Mouse (Mus musculus) lung, postnatal 0 days (tissue): ENCODE data around the gene Stn1. TPM values are rescaled to one million over a fixed set of nuclear protein-coding genes. Genes with fewer than 3 reads are reported as not detected.

ENCODE experiments used
- ATAC-seq: fragments of 200-750 bp; cut with Nextera tagmentation; 2 replicates; pipeline ENCODE4 v1.8.0; 2017; ENCODE audit warnings: moderate library complexity
- DNase-seq: peaks from one replicate; pipeline ENCODE4 v3.0.0-alpha.2; 2016; ENCODE audit warnings: low spot score
- H3K27ac ChIP-seq: fragments of 300-500 bp; sonication (generic); 2 replicates; pipeline ENCODE4 v1.5.1; 2014; ENCODE audit warnings: antibody characterized with exemption, mild to moderate bottlenecking, low read length, mixed read lengths
- H3K27me3 ChIP-seq: fragments of 300-500 bp; sonication (generic); replicated peaks from 2 replicates; pipeline ENCODE4 v1.6.1; 2014; ENCODE audit warnings: low read length, mixed read lengths; ENCODE audit not compliant: insufficient read depth
- H3K36me3 ChIP-seq: fragments of 300-500 bp; sonication (generic); 2 replicates; pipeline ENCODE4 v1.6.1; 2014; ENCODE audit warnings: low read length, mixed read lengths; ENCODE audit not compliant: insufficient read depth
- H3K4me1 ChIP-seq: fragments of 300-500 bp; sonication (generic); 2 replicates; pipeline ENCODE4 v1.6.1; 2014; ENCODE audit warnings: antibody characterized with exemption, low read depth, low read length, mixed read lengths; ENCODE audit not compliant: insufficient read depth
- H3K4me2 ChIP-seq: fragments of 300-500 bp; sonication (generic); replicated peaks from 2 replicates; pipeline ENCODE4 v1.6.1; 2014; ENCODE audit warnings: low read depth, mild to moderate bottlenecking, low read length, moderate library complexity, mixed read lengths
- H3K4me3 ChIP-seq: fragments of 300-500 bp; sonication (generic); 2 replicates; pipeline ENCODE4 v1.5.1; 2014; ENCODE audit warnings: low read depth, low read length
- H3K9ac ChIP-seq: fragments of 300-500 bp; sonication (generic); replicated peaks from 2 replicates; pipeline ENCODE4 v1.6.1; 2014; ENCODE audit warnings: low read depth, mild to moderate bottlenecking
- H3K9me3 ChIP-seq: fragments of 300-500 bp; sonication (generic); 2 replicates; pipeline ENCODE4 v1.6.1; 2016; ENCODE audit warnings: low read length, mixed read lengths
- CTCF ChIP-seq: IDR thresholded peaks from 2 replicates; pipeline ENCODE4 v1.5.1; 2016; ENCODE audit warnings: antibody characterized with exemption, mild to moderate bottlenecking
- EP300 ChIP-seq: IDR thresholded peaks from 2 replicates; pipeline ENCODE4 v1.6.1; 2016; ENCODE audit warnings: antibody characterized with exemption, mild to moderate bottlenecking, control low read depth
- WGBS: fragments of 180-500 bp; shearing (Covaris S2); extraction: QIAGEN DNeasy Blood & Tissue Kit; methylation state at CpG from one replicate; pipeline ENCODE4 v1.1.7; 2014; 5-methylcytosine and 5-hydroxymethylcytosine counted together
- polyA plus RNA-seq: library from polyadenylated mRNA; unstranded; fragments of >200 nt; fragmentation: Nextera tagmentation; extraction: Ambion mirVana; gene quantifications from 2 replicates; pipeline ENCODE4 v1.2.1, GENCODE M21; 2015

Stn1 gene
- polyA plus RNA-seq, 1 experiment from 2014 or later, result 28.6 TPM

GRCm38 (mm10) chr19:47537879-47538278 is 572 bp upstream of the Stn1 start:
- peak overlapping the region; percentile 95 for H3K27ac ChIP-seq
- peak overlapping the region; percentile 48 for H3K4me3 ChIP-seq
- peak overlapping the region; percentile 35; the same call in 1 of the 2 replicates for H3K9ac ChIP-seq
- peak; percentile 91 for DNase-seq
- H3K9me3 ChIP-seq, result no peaks in the 10 kb centered on the region
- H3K36me3 ChIP-seq, result 0 out of 2 replicates have a peak, but pooled peaks cover 4% of the 10 kb centered on the region
- ATAC-seq, result peak; percentile 67
- 33% methylated on average over 6 of the region's 6 CpGs for WGBS
- H3K27me3 ChIP-seq, result no peaks in the 10 kb centered on the region
- TF ChIP-seq EP300, result peak; percentile 37; the same call in 1 of the 2 replicates
- no peak for TF ChIP-seq CTCF
- H3K4me2 ChIP-seq, result peak overlapping the region; percentile 64
- H3K4me1 ChIP-seq, result peaks cover 18% of the 10 kb centered on the region; the same call in 1 of the 2 replicates

GRCm38 (mm10) chr19:47536521-47537299 is 597 bp downstream of the Stn1 start:
- Histone ChIP-seq H3K27me3 (no peaks in the 10 kb centered on the region), H3K4me1 (peaks cover 18% of the 10 kb centered on the region; the same call in 1 of the 2 replicates), H3K4me3 (peak overlapping the region; percentile 48), H3K9ac (peak overlapping the region; percentile 65), H3K4me2 (peak overlapping the region; percentile 64), H3K36me3 (0 out of 2 replicates have a peak, but pooled peaks cover 4% of the 10 kb centered on the region), H3K9me3 (no peaks in the 10 kb centered on the region), H3K27ac (peak overlapping the region; percentile 95)
- no peak for TF ChIP-seq CTCF
- TF ChIP-seq EP300, result no peak
- ATAC-seq, result peak; percentile 93
- peak; percentile 100 for DNase-seq
- 1% methylated on average over 39 of the region's 39 CpGs for WGBS

GRCm38 (mm10) chr19:47534131-47534530 is 3.2 kb downstream of the Stn1 start:
- ATAC-seq (no peak), DNase-seq (no peak)
- Histone ChIP-seq H3K9ac (no peak overlapping the region), H3K27ac (no peak overlapping the region), H3K36me3 (0 out of 2 replicates have a peak, but pooled peaks cover 4% of the 10 kb centered on the region), H3K9me3 (no peaks in the 10 kb centered on the region), H3K4me2 (no peak overlapping the region), H3K27me3 (no peaks in the 10 kb centered on the region), H3K4me1 (peaks cover 18% of the 10 kb centered on the region; the same call in 1 of the 2 replicates), H3K4me3 (no peak overlapping the region)
- TF ChIP-seq CTCF (no peak), EP300 (no peak)
- WGBS, result 48% methylated on average over 1 of the region's 1 CpGs

GRCm38 (mm10) chr19:47532449-47532848 is 4.9 kb downstream of the Stn1 start:
- TF ChIP-seq EP300, result no peak
- peak; percentile 53 for TF ChIP-seq CTCF
- no peaks in the 10 kb centered on the region for H3K27me3 ChIP-seq
- ATAC-seq (no peak), DNase-seq (no peak)
- no peak overlapping the region for H3K9ac ChIP-seq
- H3K4me2 ChIP-seq, result no peak overlapping the region
- WGBS, result 88% methylated on average over 3 of the region's 3 CpGs
- peaks cover 8% of the 10 kb centered on the region; the same call in 1 of the 2 replicates for H3K4me1 ChIP-seq
- H3K27ac ChIP-seq, result no peak overlapping the region
- H3K36me3 ChIP-seq, result 0 out of 2 replicates have a peak, but pooled peaks cover 4% of the 10 kb centered on the region
- H3K4me3 ChIP-seq, result no peak overlapping the region
- H3K9me3 ChIP-seq, result no peaks in the 10 kb centered on the region

- Histone ChIP-seq H3K27ac (no peak overlapping the region), H3K4me1 (peaks cover 4% of the 10 kb centered on the region; the same call in 1 of the 2 replicates), H3K9ac (no peak overlapping the region), H3K36me3 (0 out of 2 replicates have a peak, but pooled peaks cover 4% of the 10 kb centered on the region), H3K4me3 (no peak overlapping the region), H3K4me2 (no peak overlapping the region), H3K9me3 (no peaks in the 10 kb centered on the region), H3K27me3 (no peaks in the 10 kb centered on the region)
- ATAC-seq, result peak; percentile 32; the same call in 1 of the 2 replicates
- 78% methylated on average over 5 of the region's 5 CpGs for whole genome bisulfite sequencing
- DNase-seq, result peak; percentile 33
- TF ChIP-seq CTCF (no peak), EP300 (no peak)
These were observed 6.0 kb downstream of the Stn1 start for GRCm38 (mm10) chr19:47531309-47531708.

- Histone ChIP-seq H3K9me3 (no peaks in the 10 kb centered on the region), H3K27ac (no peak overlapping the region), H3K27me3 (no peaks in the 10 kb centered on the region), H3K36me3 (0 out of 2 replicates have a peak, but pooled peaks cover 6% of the 10 kb centered on the region), H3K9ac (no peak overlapping the region), H3K4me3 (no peak overlapping the region), H3K4me1 (no peaks in the 10 kb centered on the region), H3K4me2 (no peak overlapping the region)
- TF ChIP-seq EP300 (no peak), CTCF (no peak)
- 61% methylated on average over 21 of the region's 21 CpGs for WGBS
- ATAC-seq (no peak; the same call in 1 of the 2 replicates), DNase-seq (no peak)
These were observed 10.9 kb downstream of the Stn1 start for GRCm38 (mm10) chr19:47526239-47526986.
